Mouse (Mus musculus): ENCODE results near the gene Espl1. TPM values are rescaled to one million over a fixed set of nuclear protein-coding genes. Genes with fewer than 3 reads are reported as not detected.

The Espl1 gene
- polyA plus RNA-seq, 1 experiment from 2014 or later: 23.0 TPM

GRCm38 (mm10) chr15:102256431-102257201, 39.5 kb upstream of the Espl1 start:
- Histone ChIP-seq H3K9me3 (replicated peaks) (no peaks in the 10 kb centered on the region), H3K27me3 (peaks cover 90% of the 10 kb centered on the region), H3K4me1 (replicated peaks) (peaks cover 16% of the 10 kb centered on the region), H3K4me3 (replicated peaks) (peak overlapping the region; percentile 53), H3K9ac (peak overlapping the region; percentile 15; the same call in 1 of the 2 replicates), H3K27ac (replicated peaks) (no peak overlapping the region), H3K36me3 (replicated peaks) (no peaks in the 10 kb centered on the region), H3K4me2 (peak overlapping the region; percentile 70)
- no peak for ATAC-seq (ENCODE audit: insufficient read depth)
- 13% methylated on average over 22 of the region's 22 CpGs for WGBS (ENCODE audit: insufficient replicate concordance)

- Histone ChIP-seq H3K4me1 (replicated peaks) (peaks cover 16% of the 10 kb centered on the region), H3K9ac (peak within 1 kb of the TSS; percentile 15; the same call in 1 of the 2 replicates), H3K4me3 (replicated peaks) (peak within 1 kb of the TSS; percentile 53), H3K27ac (replicated peaks) (no peak within 1 kb of the TSS), H3K27me3 (peaks cover 90% of the 10 kb centered on the region), H3K4me2 (peak within 1 kb of the TSS; percentile 70), H3K36me3 (replicated peaks) (no peaks in the 10 kb centered on the region), H3K9me3 (replicated peaks) (no peaks in the 10 kb centered on the region)
- ATAC-seq (ENCODE audit: insufficient read depth): no peak
- WGBS (ENCODE audit: insufficient replicate concordance): 3% methylated on average over 41 of the region's 46 CpGs
Measured at GRCm38 (mm10) chr15:102257202-102258075, 38.6 kb upstream of the Espl1 start, which contains the start of gene Rarg. Rarg (minus strand) TSS chr15:102257517.

GRCm38 (mm10) chr15:102258076-102258470, 38.0 kb upstream of the Espl1 start:
- no peak overlapping the region for H3K9ac ChIP-seq
- H3K4me3 ChIP-seq (replicated peaks): no peak overlapping the region

DNA sequence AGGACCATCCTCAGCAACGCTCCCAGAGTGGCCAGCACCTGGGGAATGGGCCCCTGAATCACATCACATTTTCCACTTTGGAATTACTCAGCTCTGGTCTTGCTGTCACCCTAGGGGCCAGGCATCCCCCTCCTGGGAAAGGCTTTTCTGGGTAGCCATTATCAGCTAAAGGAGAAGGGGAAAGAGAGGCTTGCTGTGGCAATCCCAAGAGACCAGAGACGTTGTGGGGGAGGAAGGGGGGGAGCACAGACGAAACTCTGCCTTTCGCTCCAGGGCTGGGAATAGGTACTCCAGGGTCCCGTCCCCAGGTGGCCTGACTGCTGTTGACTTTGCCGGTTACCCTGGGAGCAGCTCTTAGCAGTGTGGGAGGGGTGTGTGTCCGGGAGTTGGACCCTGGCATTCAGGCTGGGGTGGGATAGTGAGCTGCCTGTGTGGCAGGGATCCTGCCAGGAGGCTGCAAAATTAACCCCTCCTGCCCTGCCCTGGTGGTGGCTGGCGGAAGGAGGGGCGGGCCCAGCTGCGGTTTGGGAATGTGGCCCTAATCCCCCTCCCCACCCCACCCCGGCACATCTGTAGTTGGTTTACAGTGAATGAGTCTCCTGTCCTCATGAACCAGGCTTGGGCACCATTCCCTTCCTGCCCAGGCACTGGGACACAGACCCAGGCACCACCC, 37.3 kb upstream of the Espl1 start:
- Histone ChIP-seq H3K4me3 (replicated peaks) (no peak overlapping the region), H3K4me1 (replicated peaks) (peaks cover 16% of the 10 kb centered on the region), H3K27ac (replicated peaks) (no peak overlapping the region), H3K36me3 (replicated peaks) (no peaks in the 10 kb centered on the region), H3K9ac (no peak overlapping the region), H3K9me3 (replicated peaks) (no peaks in the 10 kb centered on the region), H3K27me3 (peaks cover 92% of the 10 kb centered on the region), H3K4me2 (no peak overlapping the region)
- ATAC-seq (ENCODE audit: insufficient read depth): no peak
- 31% methylated on average over 11 of the region's 11 CpGs for WGBS (ENCODE audit: insufficient replicate concordance)

More at GRCm38 (mm10) chr15:102258076-102258470, 38.0 kb upstream of the Espl1 start:
- H3K4me2 ChIP-seq: peak overlapping the region; percentile 70
- peaks cover 16% of the 10 kb centered on the region for H3K4me1 ChIP-seq (replicated peaks)
- H3K36me3 ChIP-seq (replicated peaks): no peaks in the 10 kb centered on the region
- peaks cover 91% of the 10 kb centered on the region for H3K27me3 ChIP-seq
- no peaks in the 10 kb centered on the region for H3K9me3 ChIP-seq (replicated peaks)
- 12% methylated on average over 12 of the region's 12 CpGs for WGBS (ENCODE audit: insufficient replicate concordance)
- H3K27ac ChIP-seq (replicated peaks): no peak overlapping the region
- no peak for ATAC-seq (ENCODE audit: insufficient read depth)

DNA sequence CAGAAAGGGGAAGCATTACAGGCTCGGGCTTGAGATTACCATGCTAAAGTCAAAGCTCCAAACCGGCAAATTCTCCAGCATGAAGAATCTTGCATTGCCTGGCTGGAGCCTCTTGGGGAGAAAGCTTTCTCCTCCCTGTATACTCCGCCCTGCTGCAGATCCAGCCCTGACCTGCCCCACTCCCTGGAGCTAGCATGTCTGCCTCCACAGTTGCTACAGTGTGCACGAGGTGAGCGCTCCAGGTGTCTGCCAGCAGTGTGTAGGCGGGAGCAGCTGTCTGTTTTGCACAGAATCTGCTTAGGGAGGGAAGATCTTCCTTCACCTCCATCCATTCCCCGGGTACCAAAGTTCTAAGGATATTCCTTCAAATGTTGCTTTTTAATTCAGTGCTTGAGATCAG, 33.5 kb upstream of the Espl1 start:
- peaks cover 64% of the 10 kb centered on the region for H3K27me3 ChIP-seq
- H3K4me2 ChIP-seq: no peak overlapping the region
- H3K36me3 ChIP-seq (replicated peaks): no peaks in the 10 kb centered on the region
- H3K27ac ChIP-seq (replicated peaks): no peak overlapping the region
- no peaks in the 10 kb centered on the region for H3K9me3 ChIP-seq (replicated peaks)
- H3K4me1 ChIP-seq (replicated peaks): peaks cover 7% of the 10 kb centered on the region
- WGBS (ENCODE audit: insufficient replicate concordance): 48% methylated on average over 7 of the region's 7 CpGs
- ATAC-seq (ENCODE audit: insufficient read depth): no peak
- H3K9ac ChIP-seq: no peak overlapping the region
- H3K4me3 ChIP-seq (replicated peaks): no peak overlapping the region

- H3K27me3 ChIP-seq: peaks cover 59% of the 10 kb centered on the region
- no peak overlapping the region for H3K4me2 ChIP-seq
- H3K9me3 ChIP-seq (replicated peaks): no peaks in the 10 kb centered on the region
- H3K36me3 ChIP-seq (replicated peaks): no peaks in the 10 kb centered on the region
- H3K27ac ChIP-seq (replicated peaks): no peak overlapping the region
- no peak overlapping the region for H3K9ac ChIP-seq
- 36% methylated on average over 2 of the region's 2 CpGs for WGBS (ENCODE audit: insufficient replicate concordance)
- peaks cover 2% of the 10 kb centered on the region for H3K4me1 ChIP-seq (replicated peaks)
- H3K4me3 ChIP-seq (replicated peaks): no peak overlapping the region
- no peak for ATAC-seq (ENCODE audit: insufficient read depth)
Measured at GRCm38 (mm10) chr15:102263037-102263436, 33.0 kb upstream of the Espl1 start.

- peaks cover 55% of the 10 kb centered on the region for H3K27me3 ChIP-seq
- H3K9me3 ChIP-seq (replicated peaks): no peaks in the 10 kb centered on the region
- 70% methylated on average over 5 of the region's 5 CpGs for WGBS (ENCODE audit: insufficient replicate concordance)
- no peak overlapping the region for H3K27ac ChIP-seq (replicated peaks)
- no peaks in the 10 kb centered on the region for H3K36me3 ChIP-seq (replicated peaks)
- H3K4me2 ChIP-seq: no peak overlapping the region
- H3K4me1 ChIP-seq (replicated peaks): no peaks in the 10 kb centered on the region
- ATAC-seq (ENCODE audit: insufficient read depth): no peak
- H3K4me3 ChIP-seq (replicated peaks): no peak overlapping the region
- H3K9ac ChIP-seq: no peak overlapping the region
Measured at GRCm38 (mm10) chr15:102265548-102265947, 30.5 kb upstream of the Espl1 start.

GRCm38 (mm10) chr15:102270274-102270960, 25.6 kb upstream of the Espl1 start, which contains the start of gene Gm9918:
Gm9918 (plus strand) TSS chr15:102270563.
- WGBS (ENCODE audit: insufficient replicate concordance): 30% methylated on average over 21 of the region's 21 CpGs
- Histone ChIP-seq H3K4me1 (replicated peaks) (no peaks in the 10 kb centered on the region), H3K36me3 (replicated peaks) (no peaks in the 10 kb centered on the region), H3K27ac (replicated peaks) (no peak within 1 kb of the TSS), H3K4me2 (peak within 1 kb of the TSS; percentile 20), H3K9me3 (replicated peaks) (no peaks in the 10 kb centered on the region), H3K9ac (no peak within 1 kb of the TSS), H3K27me3 (peaks cover 48% of the 10 kb centered on the region), H3K4me3 (replicated peaks) (no peak within 1 kb of the TSS)
- ATAC-seq (ENCODE audit: insufficient read depth): no peak

GRCm38 (mm10) chr15:102271441-102271840, 24.6 kb upstream of the Espl1 start:
- Histone ChIP-seq H3K4me3 (replicated peaks) (no peak overlapping the region), H3K4me2 (no peak overlapping the region), H3K9me3 (replicated peaks) (no peaks in the 10 kb centered on the region), H3K27ac (replicated peaks) (no peak overlapping the region), H3K36me3 (replicated peaks) (no peaks in the 10 kb centered on the region), H3K9ac (no peak overlapping the region), H3K4me1 (replicated peaks) (no peaks in the 10 kb centered on the region), H3K27me3 (peaks cover 43% of the 10 kb centered on the region)
- no peak for ATAC-seq (ENCODE audit: insufficient read depth)
- WGBS (ENCODE audit: insufficient replicate concordance): 23% methylated on average over 3 of the region's 3 CpGs

- 58% methylated on average over 6 of the region's 6 CpGs for WGBS (ENCODE audit: insufficient replicate concordance)
- ATAC-seq (ENCODE audit: insufficient read depth): no peak
- no peak overlapping the region for H3K4me3 ChIP-seq (replicated peaks)
Measured at GRCm38 (mm10) chr15:102273982-102274716, 21.9 kb upstream of the Espl1 start.

More at GRCm38 (mm10) chr15:102273982-102274716, 21.9 kb upstream of the Espl1 start:
- H3K27ac ChIP-seq (replicated peaks): no peak overlapping the region
- no peaks in the 10 kb centered on the region for H3K9me3 ChIP-seq (replicated peaks)
- no peak overlapping the region for H3K4me2 ChIP-seq
- H3K4me1 ChIP-seq (replicated peaks): peaks cover 8% of the 10 kb centered on the region
- H3K9ac ChIP-seq: no peak overlapping the region
- peaks cover 37% of the 10 kb centered on the region for H3K27me3 ChIP-seq
- H3K36me3 ChIP-seq (replicated peaks): no peaks in the 10 kb centered on the region

Data from liver, embryonic 15.5 days (tissue).